Mouse (Mus musculus): ENCODE results near the gene Sema7a.

Gene Sema7a

GRCm38 (mm10) chr9:57939431-57940348, at the start of gene Sema7a:
Gene Sema7a (plus strand): TSS chr9:57940112.
- peak; percentile 86 for DNase-seq

GRCm38 (mm10) chr9:57900478-57900877, 39.4 kb upstream of the Sema7a start:
- no peak for DNase-seq

GRCm38 (mm10) chr9:57901197-57901596, 38.7 kb upstream of the Sema7a start:
- no peak for DNase-seq

GRCm38 (mm10) chr9:57901601-57902000, 38.3 kb upstream of the Sema7a start:
- no peak for DNase-seq

- DNase-seq = no peak
Measured at GRCm38 (mm10) chr9:57902132-57902531, 37.8 kb upstream of the Sema7a start.

GRCm38 (mm10) chr9:57903589-57904249, 36.2 kb upstream of the Sema7a start:
- DNase-seq = no peak

- DNase-seq = no peak
Measured at GRCm38 (mm10) chr9:57904250-57904644, 35.7 kb upstream of the Sema7a start.

GRCm38 (mm10) chr9:57907206-57907605, 32.7 kb upstream of the Sema7a start:
- DNase-seq = no peak

- peak; percentile 87 for DNase-seq
Measured at GRCm38 (mm10) chr9:57910254-57911160, 29.4 kb upstream of the Sema7a start, which contains the start of gene Ubl7. Gene Ubl7 (plus strand): TSS chr9:57910979.

GRCm38 (mm10) chr9:57912571-57912970, 27.3 kb upstream of the Sema7a start:
- no peak for DNase-seq

- peak; percentile 76 for DNase-seq
Measured at GRCm38 (mm10) chr9:57921491-57922060, 18.3 kb upstream of the Sema7a start.

GRCm38 (mm10) chr9:57922381-57922780, 17.5 kb upstream of the Sema7a start:
- DNase-seq = no peak

GRCm38 (mm10) chr9:57923046-57923445, 16.9 kb upstream of the Sema7a start:
- no peak for DNase-seq

GRCm38 (mm10) chr9:57931166-57931767, 8.6 kb upstream of the Sema7a start:
- no peak for DNase-seq

GRCm38 (mm10) chr9:57932253-57932652, 7.7 kb upstream of the Sema7a start:
- no peak for DNase-seq

- DNase-seq = peak; percentile 85
Measured at GRCm38 (mm10) chr9:57932831-57933602, 6.9 kb upstream of the Sema7a start.

- DNase-seq = peak; percentile 94
Measured at GRCm38 (mm10) chr9:57935683-57936437, 4.1 kb upstream of the Sema7a start.

GRCm38 (mm10) chr9:57937171-57937570, 2.7 kb upstream of the Sema7a start:
- DNase-seq = no peak

- DNase-seq = peak; percentile 69
Measured at GRCm38 (mm10) chr9:57937651-57938050, 2.3 kb upstream of the Sema7a start.

Data from cerebellum, adult 8-10 months (tissue).